Mouse (Mus musculus) neural tube, embryonic 14.5 days (tissue): Measurements from ENCODE around the gene Pcx. TPM values are rescaled to one million over a fixed set of nuclear protein-coding genes. Genes with fewer than 3 reads are reported as not detected.

Source experiments
- ATAC-seq: fragments of 200-750 bp; cut with Nextera tagmentation; 2 replicates; pipeline ENCODE4 v1.8.0; 2017; ENCODE audit warnings: low read depth, mild to moderate bottlenecking, moderate TSS enrichment, moderate library complexity
- H3K27ac ChIP-seq: fragments of 300-500 bp; sonication (generic); 2 replicates; pipeline ENCODE4 v1.5.1; 2014; ENCODE audit warnings: low read depth, mild to moderate bottlenecking, control low read depth, low read length, moderate library complexity, mixed read lengths
- H3K27me3 ChIP-seq: fragments of 300-500 bp; sonication (generic); 2 replicates; pipeline ENCODE4 v1.6.1; 2014; ENCODE audit warnings: low read length; ENCODE audit not compliant: control insufficient read depth, insufficient read depth
- H3K36me3 ChIP-seq: fragments of 300-500 bp; sonication (generic); 2 replicates; pipeline ENCODE4 v1.6.1; 2014; ENCODE audit warnings: low read length, mixed read lengths; ENCODE audit not compliant: control insufficient read depth, insufficient read depth
- H3K4me1 ChIP-seq: fragments of 300-500 bp; sonication (generic); 2 replicates; pipeline ENCODE4 v1.6.1; 2014; ENCODE audit warnings: low read length; ENCODE audit not compliant: control insufficient read depth, insufficient read depth
- H3K4me2 ChIP-seq: fragments of 300-500 bp; sonication (generic); 2 replicates; pipeline ENCODE4 v1.6.1; 2014; ENCODE audit warnings: mild to moderate bottlenecking, low read depth, low read length, control low read depth
- H3K4me3 ChIP-seq: fragments of 300-500 bp; sonication (generic); 2 replicates; pipeline ENCODE4 v1.5.1; 2014; ENCODE audit warnings: low read depth, low read length, control low read depth, mixed read lengths
- H3K9ac ChIP-seq: fragments of 300-500 bp; sonication (generic); replicated peaks from 2 replicates; pipeline ENCODE4 v1.6.1; 2014; ENCODE audit warnings: low read depth, mild to moderate bottlenecking, control low read depth, low read length, mixed read lengths
- H3K9me3 ChIP-seq: fragments of 300-500 bp; sonication (generic); 2 replicates; pipeline ENCODE4 v1.6.1; 2016; ENCODE audit warnings: low read length; ENCODE audit not compliant: control insufficient read depth
- WGBS: fragments of 180-500 bp; shearing (Covaris S2); extraction: QIAGEN DNeasy Blood & Tissue Kit; methylation state at CpG from one replicate; pipeline ENCODE4 v1.1.7; 2014; 5-methylcytosine and 5-hydroxymethylcytosine counted together
- polyA plus RNA-seq: library from polyadenylated mRNA; unstranded; fragments of >200 nt; fragmentation: Nextera tagmentation; extraction: Ambion mirVana; gene quantifications from 2 replicates; pipeline ENCODE4 v1.2.1, GENCODE M21; 2014

Pcx gene
- polyA plus RNA-seq, 1 experiment from 2014 or later = 22.5 TPM

- Histone ChIP-seq H3K9me3 (no peaks in the 10 kb centered on the region), H3K4me1 (no peaks in the 10 kb centered on the region), H3K27me3 (no peaks in the 10 kb centered on the region), H3K4me2 (no peak overlapping the region), H3K36me3 (no peaks in the 10 kb centered on the region), H3K27ac (no peak overlapping the region), H3K4me3 (no peak overlapping the region), H3K9ac (no peak overlapping the region)
- ATAC-seq = no peak
- 67% methylated on average over 3 of the region's 3 CpGs for WGBS
These were observed 26.3 kb downstream of the Pcx start for GRCm38 (mm10) chr19:4536606-4537005.

GRCm38 (mm10) chr19:4540263-4540662 is 30.0 kb downstream of the Pcx start:
- 89% methylated on average over 6 of the region's 6 CpGs for WGBS
- Histone ChIP-seq H3K4me3 (no peak overlapping the region), H3K9ac (no peak overlapping the region), H3K9me3 (no peaks in the 10 kb centered on the region), H3K27me3 (no peaks in the 10 kb centered on the region), H3K4me1 (no peaks in the 10 kb centered on the region), H3K27ac (no peak overlapping the region), H3K36me3 (no peaks in the 10 kb centered on the region), H3K4me2 (no peak overlapping the region)
- no peak for ATAC-seq

DNA sequence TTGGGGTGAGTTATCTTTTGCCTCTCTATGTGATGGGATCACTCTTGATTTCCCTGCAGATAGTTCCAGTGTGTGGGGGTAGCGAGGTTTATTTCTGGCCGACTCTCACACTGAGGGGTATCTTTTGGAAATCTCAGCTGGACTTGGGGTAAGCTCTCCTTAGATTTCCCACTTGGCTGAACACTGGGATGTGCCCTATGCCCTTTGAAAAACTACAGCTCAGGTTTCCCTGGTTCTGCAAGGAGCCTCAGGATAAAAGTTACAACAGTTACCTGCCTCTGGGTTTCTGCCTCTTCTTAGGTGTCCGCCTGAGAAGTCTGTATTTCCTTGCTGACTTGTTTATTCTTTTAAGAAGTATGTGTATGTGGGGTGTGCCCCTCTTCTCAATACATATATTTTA is 30.7 kb downstream of the Pcx start:
- ATAC-seq = no peak
- Histone ChIP-seq H3K27me3 (no peaks in the 10 kb centered on the region), H3K4me3 (no peak overlapping the region), H3K36me3 (no peaks in the 10 kb centered on the region), H3K4me1 (no peaks in the 10 kb centered on the region), H3K27ac (no peak overlapping the region), H3K4me2 (no peak overlapping the region), H3K9me3 (no peaks in the 10 kb centered on the region), H3K9ac (no peak overlapping the region)
- WGBS = 93% methylated on average over 3 of the region's 3 CpGs

DNA sequence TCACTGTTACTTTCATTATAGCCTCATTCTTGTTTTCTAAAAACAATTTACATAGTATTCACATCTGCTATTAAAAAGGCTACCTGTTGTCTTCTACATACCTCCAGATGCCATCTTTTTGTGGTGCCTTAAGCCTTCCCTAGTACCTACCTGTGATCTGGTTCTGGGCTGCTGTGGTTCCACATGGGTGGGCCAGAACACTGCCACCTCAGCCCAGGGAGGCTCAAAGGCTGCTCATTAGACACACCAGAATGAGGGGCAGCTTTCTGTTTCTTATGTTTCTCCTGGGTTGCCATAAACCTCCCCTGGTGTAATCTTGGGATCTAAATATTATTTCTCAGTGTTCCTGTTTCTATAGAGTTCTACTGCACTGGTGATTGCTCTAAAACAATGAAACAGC is 31.8 kb downstream of the Pcx start:
- H3K4me1 ChIP-seq = no peaks in the 10 kb centered on the region
- no peaks in the 10 kb centered on the region for H3K27me3 ChIP-seq
- no peak overlapping the region for H3K9ac ChIP-seq
- H3K4me3 ChIP-seq = no peak overlapping the region
- no peak for ATAC-seq
- no peak overlapping the region for H3K27ac ChIP-seq
- no peaks in the 10 kb centered on the region for H3K9me3 ChIP-seq
- no peaks in the 10 kb centered on the region for H3K36me3 ChIP-seq
- H3K4me2 ChIP-seq = no peak overlapping the region

DNA sequence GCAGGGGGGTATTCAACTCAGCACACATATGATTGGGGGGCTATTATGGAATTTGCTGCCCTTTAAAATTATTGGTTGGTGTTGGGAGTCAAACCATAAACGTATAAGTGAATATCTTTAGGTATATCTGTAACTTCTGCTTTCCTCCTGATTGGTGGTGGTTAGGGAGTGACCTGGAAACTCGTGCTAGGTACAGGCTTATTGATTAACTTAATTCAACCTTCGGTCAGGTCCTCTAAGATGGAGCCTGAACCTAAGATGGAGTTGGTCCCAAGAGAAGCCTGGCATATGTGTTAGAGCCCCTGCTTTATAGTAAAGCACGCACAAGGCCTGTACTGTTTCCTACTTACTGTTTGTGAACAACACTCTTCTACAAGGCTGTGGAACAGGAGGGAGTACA is 34.8 kb downstream of the Pcx start:
- Histone ChIP-seq H3K36me3 (no peaks in the 10 kb centered on the region), H3K4me2 (no peak overlapping the region), H3K9ac (no peak overlapping the region), H3K27me3 (no peaks in the 10 kb centered on the region), H3K4me3 (no peak overlapping the region), H3K27ac (no peak overlapping the region), H3K9me3 (no peaks in the 10 kb centered on the region), H3K4me1 (no peaks in the 10 kb centered on the region)
- 85% methylated on average over 4 of the region's 4 CpGs for WGBS
- ATAC-seq = no peak

- Histone ChIP-seq H3K4me2 (no peak overlapping the region), H3K9me3 (no peaks in the 10 kb centered on the region), H3K4me3 (no peak overlapping the region), H3K9ac (no peak overlapping the region), H3K36me3 (no peaks in the 10 kb centered on the region), H3K4me1 (no peaks in the 10 kb centered on the region), H3K27me3 (no peaks in the 10 kb centered on the region), H3K27ac (no peak overlapping the region)
- 95% methylated on average over 6 of the region's 6 CpGs for WGBS
- ATAC-seq = no peak
These were observed 35.6 kb downstream of the Pcx start for GRCm38 (mm10) chr19:4545841-4546240.

- Histone ChIP-seq H3K9me3 (no peaks in the 10 kb centered on the region), H3K36me3 (no peaks in the 10 kb centered on the region), H3K4me2 (no peak overlapping the region), H3K27me3 (no peaks in the 10 kb centered on the region), H3K4me3 (no peak overlapping the region), H3K27ac (no peak overlapping the region), H3K4me1 (no peaks in the 10 kb centered on the region), H3K9ac (no peak overlapping the region)
- WGBS = 84% methylated on average over 6 of the region's 6 CpGs
- ATAC-seq = no peak
These were observed 37.5 kb downstream of the Pcx start for GRCm38 (mm10) chr19:4547801-4548200.

- no peak for ATAC-seq
- no peak overlapping the region for H3K27ac ChIP-seq
- no peaks in the 10 kb centered on the region for H3K9me3 ChIP-seq
- H3K4me3 ChIP-seq = no peak overlapping the region
- 67% methylated on average over 3 of the region's 3 CpGs for WGBS
- no peak overlapping the region for H3K4me2 ChIP-seq
- H3K4me1 ChIP-seq = no peaks in the 10 kb centered on the region
- no peaks in the 10 kb centered on the region for H3K36me3 ChIP-seq
- H3K27me3 ChIP-seq = no peaks in the 10 kb centered on the region
- H3K9ac ChIP-seq = no peak overlapping the region
These were observed 38.1 kb downstream of the Pcx start for GRCm38 (mm10) chr19:4548305-4548883.

DNA sequence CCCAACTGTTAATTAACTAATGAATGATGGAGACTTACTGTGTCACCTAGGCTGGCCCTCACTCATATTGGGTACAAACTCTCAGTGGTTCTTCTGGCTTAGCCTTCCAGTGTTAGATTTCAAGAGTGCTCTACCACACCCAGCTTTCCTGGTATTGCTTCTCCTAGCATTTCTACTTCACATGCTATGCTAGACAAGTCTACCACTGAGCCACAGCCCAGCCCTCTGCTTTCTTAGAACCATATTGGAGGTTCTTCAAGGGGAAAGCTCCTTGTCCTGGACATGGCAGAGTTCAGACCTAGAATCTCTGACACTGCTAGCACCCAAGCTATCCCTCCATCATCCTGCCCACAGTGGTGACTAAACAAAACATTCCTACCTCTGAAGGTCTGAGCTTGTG is 44.0 kb downstream of the Pcx start:
- ATAC-seq = no peak
- H3K4me2 ChIP-seq = no peak overlapping the region
- no peak overlapping the region for H3K27ac ChIP-seq
- H3K9ac ChIP-seq = no peak overlapping the region
- H3K36me3 ChIP-seq = no peaks in the 10 kb centered on the region
- H3K27me3 ChIP-seq = no peaks in the 10 kb centered on the region
- H3K4me1 ChIP-seq = 0 out of 2 replicates have a peak, but pooled peaks cover 8% of the 10 kb centered on the region
- no peaks in the 10 kb centered on the region for H3K9me3 ChIP-seq
- H3K4me3 ChIP-seq = no peak overlapping the region

GRCm38 (mm10) chr19:4555086-4555485 is 44.8 kb downstream of the Pcx start:
- no peak overlapping the region for H3K4me3 ChIP-seq
- WGBS = 71% methylated on average over 7 of the region's 7 CpGs

More at GRCm38 (mm10) chr19:4555086-4555485, 44.8 kb downstream of the Pcx start:
- no peaks in the 10 kb centered on the region for H3K36me3 ChIP-seq
- no peak for ATAC-seq
- H3K4me2 ChIP-seq = no peak overlapping the region
- H3K9me3 ChIP-seq = no peaks in the 10 kb centered on the region
- H3K27ac ChIP-seq = no peak overlapping the region
- H3K27me3 ChIP-seq = no peaks in the 10 kb centered on the region
- no peak overlapping the region for H3K9ac ChIP-seq
- peaks cover 9% of the 10 kb centered on the region; the same call in 1 of the 2 replicates for H3K4me1 ChIP-seq
